Mouse (Mus musculus): ENCODE data around the gene Noxo1. TPM values are rescaled to one million over a fixed set of nuclear protein-coding genes. Genes with fewer than 3 reads are reported as not detected.
"Not testable (repeated sequence)": the region's sequence is repeated elsewhere in the genome, so short reads cannot be mapped to it uniquely, and the experiment has no call there.

Gene Noxo1
- total RNA-seq, 2 experiments from 2014 or later, result 5.6 to 7.2 TPM

DNA sequence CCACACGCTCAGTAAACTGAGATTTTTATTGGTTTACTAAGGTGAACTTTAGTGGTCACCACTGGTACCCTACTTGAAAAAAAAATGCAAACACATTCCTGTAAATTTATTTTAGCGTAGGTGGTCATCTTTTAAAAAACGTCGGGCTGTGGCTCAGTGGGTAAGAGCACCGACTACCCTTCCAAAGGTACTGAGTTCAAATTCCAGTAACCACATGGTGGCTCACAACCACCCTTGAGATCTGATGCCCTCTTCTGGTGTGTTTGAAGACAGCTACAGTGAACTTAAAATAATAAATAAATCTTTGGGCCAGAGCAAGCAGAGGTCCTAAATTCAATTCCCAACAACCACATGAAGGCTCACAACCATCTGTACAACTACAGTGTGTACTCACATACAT, 22.9 kb downstream of the Noxo1 start:
- DNase-seq; intact Hi-C loops (cut with DNase I): not testable (repeated sequence)

DNA sequence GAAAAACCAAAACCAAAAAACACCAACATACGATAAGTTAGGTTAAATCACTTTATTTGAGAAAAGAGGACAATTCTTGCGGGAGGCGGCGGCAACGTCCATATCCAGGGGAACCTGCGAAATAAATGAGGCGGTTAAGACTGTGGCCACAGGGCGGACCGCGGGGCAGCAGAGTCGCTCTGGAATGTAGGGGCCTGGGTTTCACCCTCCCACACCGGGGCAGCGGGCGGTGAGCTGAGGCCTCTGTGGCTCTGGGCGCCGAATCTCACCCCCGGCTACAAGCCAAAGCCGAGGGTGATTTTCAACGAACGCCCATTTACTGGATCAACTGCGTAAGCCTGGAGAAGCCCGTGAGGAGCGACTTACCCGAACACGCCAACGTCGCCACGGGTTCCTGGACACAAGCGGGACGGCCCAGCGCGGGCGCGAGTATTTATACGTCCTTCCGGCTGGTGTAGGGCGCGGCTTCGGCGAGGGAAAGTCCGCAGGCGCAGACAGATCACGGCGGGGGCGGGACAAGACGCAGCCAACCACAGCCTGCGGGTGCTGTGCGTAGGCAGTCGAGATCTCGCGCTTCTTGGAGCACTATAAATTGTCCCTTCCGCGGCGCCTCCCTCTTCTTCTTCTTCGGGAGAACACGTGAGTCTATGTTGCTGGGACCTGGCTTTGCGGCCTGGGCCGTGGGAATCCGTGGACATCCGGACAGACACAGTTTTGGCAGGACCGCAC, 23.6 kb downstream of the Noxo1 start:
- intact Hi-C loops (cut with DNase I), result no loop called here
- peak; percentile 99 for DNase-seq

DNA sequence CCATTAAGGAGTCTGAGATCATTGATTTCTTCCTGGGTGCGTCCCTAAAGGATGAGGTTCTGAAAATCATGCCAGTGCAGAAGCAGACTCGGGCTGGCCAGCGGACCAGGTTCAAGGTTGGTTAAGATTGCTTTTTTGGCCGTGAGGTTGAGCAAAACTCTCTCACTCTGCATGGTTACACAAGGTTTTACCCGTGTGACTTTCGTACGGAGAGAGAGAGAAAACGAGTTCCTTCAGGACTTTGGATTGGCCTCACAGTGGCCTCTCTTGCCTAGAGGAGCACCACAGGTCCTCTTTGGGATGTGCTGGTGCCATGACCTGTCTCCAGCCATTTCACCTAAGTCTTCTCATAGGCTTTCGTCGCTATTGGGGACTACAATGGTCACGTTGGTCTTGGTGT, 24.6 kb downstream of the Noxo1 start:
- DNase-seq; intact Hi-C loops (cut with DNase I): not testable (repeated sequence)

DNA sequence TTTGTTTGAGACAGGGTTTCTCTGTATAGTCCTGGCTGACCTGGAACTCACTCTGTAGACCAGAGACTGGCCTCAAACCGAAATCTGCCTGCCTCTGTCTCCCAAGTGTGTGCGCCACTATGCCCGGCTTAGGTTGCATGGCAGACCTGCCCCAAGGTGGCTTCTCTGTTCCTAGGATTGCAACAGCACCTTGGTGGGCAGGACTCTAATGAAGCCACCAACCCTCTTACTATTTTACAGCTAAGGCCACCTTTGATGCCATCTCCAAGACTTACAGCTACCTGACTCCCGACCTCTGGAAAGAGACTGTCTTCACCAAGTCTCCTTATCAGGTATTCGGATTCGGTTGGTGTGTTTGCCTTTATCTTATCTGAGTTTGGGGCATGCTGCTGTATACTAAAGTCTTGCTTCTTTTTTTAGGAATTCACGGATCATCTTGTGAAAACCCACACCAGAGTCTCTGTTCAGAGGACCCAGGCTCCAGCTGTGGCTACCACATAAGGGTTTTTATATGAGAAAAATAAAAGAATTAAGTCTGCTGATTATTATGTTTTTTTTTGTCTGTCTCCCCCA, 25.4 kb downstream of the Noxo1 start:
- DNase-seq; intact Hi-C loops (cut with DNase I): not testable (repeated sequence)

DNA sequence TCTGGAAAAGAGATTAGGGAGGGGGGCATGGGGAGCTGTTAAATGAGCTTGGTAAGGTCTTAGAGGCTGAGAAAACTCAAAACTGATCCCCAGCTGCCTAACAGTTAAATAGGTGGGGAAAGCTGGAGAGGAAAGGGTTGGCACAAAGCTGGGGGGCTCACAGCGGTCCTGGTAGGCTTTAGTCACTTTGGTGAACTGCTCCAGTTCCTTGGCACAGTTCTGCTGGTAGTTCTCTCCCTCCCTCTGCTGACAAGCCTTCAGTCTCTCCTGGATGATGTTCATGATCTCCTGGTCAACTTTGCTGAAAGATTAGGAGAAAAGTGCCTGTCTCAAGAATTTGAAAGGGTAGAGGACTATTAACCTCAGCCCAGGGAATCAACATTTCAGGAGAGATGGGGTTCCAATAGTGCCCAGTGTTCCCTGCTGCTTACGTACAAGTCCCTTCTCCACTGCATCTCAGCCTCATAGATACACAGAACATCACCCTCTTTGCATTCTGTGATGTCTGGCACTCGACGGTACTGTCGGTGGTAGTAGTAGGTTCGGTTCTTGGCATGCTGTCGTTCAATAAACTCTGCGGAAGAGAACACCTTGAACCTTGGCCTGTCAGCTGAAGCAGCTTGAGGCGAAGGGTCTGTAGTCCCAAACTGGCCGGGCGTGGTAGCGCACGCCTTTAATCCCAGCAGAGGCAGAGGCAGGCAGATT, 26.3 kb downstream of the Noxo1 start:
- no peak for DNase-seq

DNA sequence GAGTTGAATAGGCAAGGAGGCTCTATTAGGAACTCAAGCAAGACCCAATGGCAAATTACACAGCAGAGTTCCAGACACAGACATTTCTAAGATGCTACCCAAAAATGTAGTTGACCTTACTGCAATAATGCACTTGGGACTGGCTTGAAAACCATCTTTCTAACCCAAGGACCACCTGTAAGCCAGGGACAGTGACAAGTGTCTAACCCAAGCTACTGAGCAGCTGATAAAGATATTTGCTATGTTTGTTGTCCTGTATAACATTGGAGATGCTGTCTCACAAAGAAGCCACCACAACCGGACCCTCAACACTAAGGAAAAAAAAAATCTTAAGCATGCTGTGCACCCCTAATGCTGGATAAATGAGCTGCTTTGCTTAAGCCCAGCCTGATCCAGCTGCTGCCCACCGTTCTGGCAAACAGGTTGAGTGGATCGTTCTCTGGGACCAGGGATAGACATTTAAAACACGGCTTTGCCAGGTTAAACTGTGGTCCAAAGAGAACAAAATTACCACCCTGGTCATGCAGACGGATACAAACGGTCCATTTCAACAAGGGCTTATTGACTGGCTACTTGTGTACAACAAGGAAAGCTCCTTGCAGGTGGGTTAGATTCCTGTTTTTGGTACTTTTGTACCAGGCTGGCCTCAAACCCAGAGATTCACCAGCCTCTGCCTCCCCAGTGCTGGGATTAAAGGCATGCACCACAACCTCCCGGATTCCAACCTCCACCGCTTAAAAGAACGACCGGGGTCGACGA, 27.3 kb downstream of the Noxo1 start:
- DNase-seq, result no peak
- intact Hi-C loops (cut with DNase I), result no loop called here

More for the DNA sequence above, 26.3 kb downstream of the Noxo1 start:
- intact Hi-C loops (cut with DNase I), result no loop called here

DNA sequence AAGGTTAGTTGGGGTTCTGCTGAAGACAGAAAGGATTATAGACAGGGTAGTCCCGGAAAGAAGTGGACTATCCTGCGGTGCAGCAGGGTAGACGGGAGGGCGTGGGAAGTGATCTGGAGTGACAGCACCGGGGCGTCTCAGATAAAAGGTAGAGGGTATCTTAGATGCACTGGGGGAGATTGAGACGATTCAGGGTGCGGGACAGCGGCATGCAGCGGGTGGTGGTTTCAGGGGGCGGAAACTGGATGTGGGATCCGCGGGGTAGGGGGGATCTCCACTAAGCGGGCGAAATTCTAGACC, 27.8 kb downstream of the Noxo1 start:
- no peak for DNase-seq

DNA sequence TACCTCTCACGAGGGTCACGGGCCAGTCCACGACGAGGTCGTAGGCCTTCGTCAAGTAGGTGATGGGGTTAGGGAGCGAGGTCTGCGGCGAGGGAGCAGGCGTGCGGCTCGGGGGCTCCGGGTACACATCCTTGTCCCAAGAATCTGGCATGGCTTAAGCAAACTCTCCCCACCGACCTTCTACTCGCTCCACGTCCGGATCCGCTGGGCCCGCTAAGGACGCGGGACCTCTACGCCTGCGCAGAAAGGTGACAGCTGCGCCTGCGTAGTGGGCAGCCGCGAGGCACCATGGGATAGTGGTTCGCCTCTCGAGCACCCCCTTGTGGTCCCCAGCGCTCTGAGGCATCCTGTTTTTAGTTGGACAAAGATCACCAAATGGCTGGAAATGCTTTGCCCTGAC, 28.1 kb downstream of the Noxo1 start, which contains the start of gene Ndufb10:
Ndufb10 (minus strand) TSS at position 295 of the 400 bp plus-strand sequence.
- peak; percentile 99 for DNase-seq
- intact Hi-C loops (cut with DNase I), result no loop called here

More for the DNA sequence above, 27.8 kb downstream of the Noxo1 start:
- intact Hi-C loops (cut with DNase I), result no loop called here

DNA sequence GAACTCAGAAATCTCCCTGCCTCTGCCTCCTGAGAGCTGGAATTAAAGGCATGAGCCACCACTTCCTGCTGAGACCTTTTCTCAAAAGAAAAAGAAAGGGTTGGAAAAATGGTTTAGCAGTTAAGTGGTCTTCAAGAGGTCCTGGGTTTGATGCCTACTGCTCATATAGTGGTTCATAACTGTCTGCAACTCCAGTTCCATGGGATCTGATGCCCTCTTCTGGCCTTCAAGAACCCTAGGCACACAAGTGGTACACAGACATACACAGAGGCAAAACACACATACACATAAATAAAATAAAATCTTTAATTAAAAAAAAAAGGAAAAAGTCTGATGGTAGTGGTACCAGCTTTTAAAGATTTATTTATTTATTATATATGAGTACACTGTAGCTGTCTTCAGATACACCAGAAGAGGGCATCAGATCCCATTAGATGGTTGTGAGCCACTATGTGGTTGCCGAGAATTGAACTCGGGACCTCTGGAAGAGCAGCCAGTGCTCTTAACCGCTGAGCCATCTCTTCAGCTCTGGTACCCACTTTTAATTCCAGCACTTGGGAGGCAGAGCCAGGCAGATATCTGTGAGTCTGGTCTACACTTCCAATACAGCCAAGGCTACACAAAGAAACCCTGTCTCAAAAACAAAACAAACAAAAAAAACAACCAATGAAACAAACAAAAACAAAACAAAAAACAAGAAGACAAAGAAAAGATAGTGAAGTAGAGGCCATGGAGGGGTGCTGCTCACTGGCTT, 29.8 kb downstream of the Noxo1 start:
- no peak for DNase-seq
- intact Hi-C loops (cut with DNase I), result no loop called here

DNA sequence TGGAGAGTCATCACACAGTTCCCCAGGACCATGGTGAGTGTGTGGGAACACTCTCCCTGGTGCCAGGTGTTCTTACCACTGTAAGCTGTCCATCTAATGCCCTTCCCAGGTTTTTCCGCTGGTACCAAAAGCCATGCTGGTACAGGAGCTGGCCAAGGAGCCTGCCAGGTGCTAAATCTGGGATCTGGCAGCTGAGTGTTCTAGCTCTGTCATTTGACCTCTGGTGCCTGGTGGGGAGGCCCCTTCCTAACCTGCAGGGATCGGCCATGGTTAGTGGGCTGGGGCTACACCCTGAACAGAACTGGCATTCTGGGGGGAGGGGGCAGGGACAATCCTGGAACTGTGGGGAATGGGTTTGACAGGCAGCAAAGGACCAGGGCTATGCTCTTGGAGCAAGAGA, 31.6 kb downstream of the Noxo1 start, which contains the start of gene Rpl3l:
Rpl3l (plus strand) TSS at position 203 of the 400 bp plus-strand sequence.
- DNase-seq, result no peak
- intact Hi-C loops (cut with DNase I), result no loop called here

DNA sequence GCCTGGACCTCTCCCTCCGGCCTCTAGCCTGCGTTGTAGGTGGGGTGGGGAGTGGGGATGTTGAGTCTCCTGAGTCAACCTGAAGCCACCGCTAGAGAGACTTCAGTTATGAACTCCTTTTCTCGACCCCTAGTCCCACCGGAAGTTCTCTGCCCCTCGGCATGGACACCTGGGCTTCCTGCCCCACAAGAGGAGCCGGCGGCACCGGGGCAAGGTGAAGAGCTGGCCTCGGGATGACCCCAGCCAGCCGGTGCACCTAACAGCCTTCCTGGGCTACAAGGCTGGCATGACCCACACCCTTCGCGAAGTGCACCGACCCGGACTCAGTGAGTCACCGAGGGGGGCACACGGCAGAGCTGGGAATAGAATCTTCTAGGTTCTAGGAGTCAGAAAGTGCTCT, 32.1 kb downstream of the Noxo1 start:
- DNase-seq, result no peak
- intact Hi-C loops (cut with DNase I), result no loop called here

DNA sequence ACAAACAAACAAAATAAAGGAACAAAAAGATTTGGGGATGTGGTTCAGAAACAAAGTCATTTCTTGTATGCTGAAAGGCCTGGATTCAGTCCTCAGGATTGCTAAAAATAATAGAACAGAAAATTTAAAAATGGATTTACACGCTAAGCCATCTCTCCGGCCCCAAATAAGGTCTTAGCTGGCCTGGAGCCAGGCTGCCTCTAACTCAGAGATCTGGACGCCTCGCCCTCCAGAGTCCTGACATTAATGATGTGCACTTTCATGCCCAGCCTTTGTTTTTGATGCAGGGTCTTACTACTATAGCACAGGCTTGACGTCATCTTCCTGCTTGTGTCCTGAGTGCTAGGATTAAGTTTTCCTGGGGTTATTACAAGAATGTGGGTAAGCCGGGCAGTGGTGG, 33.0 kb downstream of the Noxo1 start:
- intact Hi-C loops (cut with DNase I), result no loop called here

DNA sequence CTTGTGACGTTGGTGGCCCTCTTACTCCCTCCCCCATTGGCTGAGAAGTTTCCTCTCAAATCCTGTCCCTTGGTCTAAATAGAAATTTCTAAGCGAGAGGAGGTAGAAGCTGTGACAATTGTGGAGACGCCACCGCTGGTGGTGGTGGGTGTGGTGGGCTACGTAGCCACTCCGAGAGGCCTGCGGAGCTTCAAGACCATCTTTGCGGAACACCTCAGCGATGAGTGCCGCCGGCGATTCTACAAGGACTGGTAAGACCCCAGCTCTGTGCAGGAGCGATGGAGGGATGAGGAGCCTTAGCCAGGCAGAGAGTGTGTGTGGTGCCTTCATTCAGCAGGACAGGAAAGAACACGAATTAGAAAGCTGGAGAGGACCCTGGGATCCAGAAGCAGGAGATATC, 34.8 kb downstream of the Noxo1 start:
- no peak for DNase-seq
- intact Hi-C loops (cut with DNase I), result no loop called here

More for the DNA sequence above, 33.0 kb downstream of the Noxo1 start:
- no peak for DNase-seq

DNA sequence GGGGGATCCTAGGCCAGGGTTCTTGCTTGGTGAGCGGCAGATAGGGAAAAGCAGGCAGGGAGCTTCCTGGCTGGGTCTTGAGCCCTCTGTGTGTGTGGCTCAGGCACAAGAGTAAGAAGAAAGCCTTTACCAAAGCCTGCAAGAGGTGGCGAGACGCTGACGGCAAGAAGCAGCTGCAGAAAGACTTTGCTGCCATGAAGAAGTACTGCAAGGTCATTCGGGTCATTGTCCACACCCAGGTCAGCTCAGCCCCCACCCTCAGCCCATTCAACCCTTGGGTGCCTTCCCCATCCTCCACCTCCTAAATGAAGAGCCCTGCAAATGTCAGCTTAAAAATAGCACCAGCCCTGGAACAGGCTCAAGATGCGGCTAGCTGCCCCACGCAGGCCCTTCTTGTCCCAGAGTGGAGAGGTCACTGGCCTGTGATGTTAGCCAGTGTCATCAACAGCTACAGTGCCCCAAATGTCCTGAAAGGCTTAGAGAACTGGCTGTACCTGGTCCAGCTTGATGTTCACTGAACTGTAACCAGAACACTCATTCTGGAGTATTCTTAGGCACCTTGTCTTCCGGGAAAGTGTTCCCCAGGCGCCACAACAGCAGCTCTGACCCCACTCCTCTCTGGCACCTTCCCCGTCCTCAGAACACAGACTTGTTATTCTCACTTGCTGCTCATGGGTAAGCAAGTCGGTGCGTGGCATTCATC, 36.4 kb downstream of the Noxo1 start:
- no peak for DNase-seq
- intact Hi-C loops (cut with DNase I), result no loop called here

DNA sequence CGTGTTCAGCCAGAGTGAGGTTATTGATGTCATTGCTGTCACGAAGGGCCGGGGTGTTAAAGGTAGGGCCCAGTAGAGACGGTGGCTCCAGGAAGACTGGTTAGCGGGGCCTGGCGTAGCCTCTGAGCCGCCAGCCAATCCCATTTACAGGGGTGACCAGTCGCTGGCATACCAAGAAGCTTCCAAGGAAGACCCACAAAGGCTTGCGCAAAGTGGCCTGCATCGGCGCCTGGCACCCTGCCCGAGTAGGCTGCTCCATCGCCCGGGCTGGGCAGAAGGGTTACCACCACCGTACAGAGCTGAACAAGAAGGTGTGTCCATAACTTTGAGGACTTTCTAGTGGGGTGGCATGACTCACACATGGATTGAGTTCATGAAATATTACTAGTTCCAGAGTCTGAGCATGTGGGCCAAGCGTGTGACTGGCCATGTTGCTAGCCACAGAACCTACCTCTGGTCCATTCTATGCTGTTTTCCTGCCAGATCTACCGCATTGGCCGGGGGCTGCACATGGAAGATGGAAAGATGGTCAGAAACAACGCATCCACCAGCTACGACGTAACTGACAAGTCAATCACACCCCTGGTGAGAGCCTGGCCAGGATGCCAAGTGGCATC, 37.5 kb downstream of the Noxo1 start:
- intact Hi-C loops (cut with DNase I), result no loop called here
- no peak for DNase-seq

DNA sequence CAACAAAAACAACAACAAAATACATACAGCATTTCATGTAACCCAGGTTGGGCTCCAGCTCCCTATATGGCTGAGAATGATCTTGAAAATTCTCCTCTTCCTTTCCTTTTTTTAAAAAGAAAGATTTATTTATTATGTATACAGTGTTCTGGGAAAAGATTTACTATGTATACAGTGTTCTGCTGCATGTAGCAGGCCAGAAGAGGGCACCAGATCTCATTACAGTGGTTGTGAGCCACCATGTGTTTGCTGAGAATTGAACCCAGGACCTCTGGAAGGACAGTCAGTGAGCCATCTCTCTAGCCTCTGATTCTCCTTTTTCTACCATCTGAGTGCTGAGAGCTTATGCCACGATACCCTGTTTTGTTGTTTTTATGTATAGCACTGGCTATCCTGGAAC, 38.5 kb downstream of the Noxo1 start:
- intact Hi-C loops (cut with DNase I), result no loop called here
- no peak for DNase-seq

DNA sequence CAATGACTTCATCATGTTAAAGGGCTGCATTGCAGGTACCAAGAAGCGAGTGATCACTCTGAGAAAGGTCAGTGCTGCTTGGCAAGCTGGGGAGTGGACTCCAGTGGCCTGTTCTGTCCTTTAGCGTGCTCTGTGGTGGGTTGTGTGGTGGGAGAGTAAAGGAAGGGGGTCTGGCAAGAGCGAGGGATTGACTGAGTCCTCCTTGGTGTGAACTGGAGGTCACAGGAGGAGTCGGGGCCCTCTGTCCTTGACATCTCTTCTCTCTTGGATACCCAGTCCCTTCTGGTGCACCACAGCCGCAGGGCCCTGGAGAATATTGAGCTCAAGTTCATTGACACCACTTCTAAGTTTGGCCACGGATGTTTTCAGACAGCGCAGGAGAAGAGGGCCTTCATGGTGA, 39.4 kb downstream of the Noxo1 start:
- no peak for DNase-seq
- intact Hi-C loops (cut with DNase I), result no loop called here

DNA sequence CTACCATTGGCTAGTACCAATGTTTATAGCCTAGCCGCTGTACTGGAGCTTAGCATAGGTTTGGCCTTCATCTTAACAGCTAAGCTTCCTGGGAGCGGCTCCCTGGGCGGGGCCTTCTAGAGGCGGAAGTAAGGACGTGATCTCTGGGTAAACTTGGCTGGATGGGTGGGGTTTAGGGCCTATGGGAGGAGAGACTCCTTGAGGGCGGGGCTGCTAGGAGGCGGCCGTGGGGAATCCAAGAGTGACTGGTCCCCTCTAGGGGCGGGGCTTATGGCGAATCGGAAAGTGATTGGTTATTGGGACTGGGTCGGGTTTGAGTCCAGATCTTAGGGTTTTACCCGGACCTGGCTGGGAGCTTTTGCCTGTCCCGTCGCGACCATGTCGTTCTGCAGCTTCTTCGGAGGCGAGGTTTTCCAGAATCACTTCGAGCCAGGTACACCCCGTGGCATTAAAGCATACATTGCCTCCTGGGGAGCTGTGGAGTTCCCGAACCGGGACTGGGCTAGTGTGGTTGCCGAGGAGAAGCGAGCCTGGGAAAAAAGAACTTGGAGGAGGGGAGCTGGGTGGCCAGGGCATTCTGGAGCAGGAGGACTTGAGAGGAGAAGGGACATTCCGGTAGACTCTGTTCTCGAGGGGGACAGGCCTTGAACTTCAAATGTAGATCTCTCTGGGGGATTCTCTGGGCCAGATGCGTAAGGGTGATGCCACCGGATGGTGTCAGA, 40.5 kb downstream of the Noxo1 start, which contains the start of gene Msrb1:
Msrb1 (plus strand) TSS at position 313 of the 722 bp plus-strand sequence.
- DNase-seq, result peak; percentile 92
- intact Hi-C loops (cut with DNase I), result no loop called here

Data from left cerebral cortex, postnatal 4 days (tissue).